Mouse (Mus musculus): ENCODE results near the gene Tor2a.
A peak's percentile ranks its signal among the peaks of the same experiment; 100 is the strongest.

Tor2a gene

DNA sequence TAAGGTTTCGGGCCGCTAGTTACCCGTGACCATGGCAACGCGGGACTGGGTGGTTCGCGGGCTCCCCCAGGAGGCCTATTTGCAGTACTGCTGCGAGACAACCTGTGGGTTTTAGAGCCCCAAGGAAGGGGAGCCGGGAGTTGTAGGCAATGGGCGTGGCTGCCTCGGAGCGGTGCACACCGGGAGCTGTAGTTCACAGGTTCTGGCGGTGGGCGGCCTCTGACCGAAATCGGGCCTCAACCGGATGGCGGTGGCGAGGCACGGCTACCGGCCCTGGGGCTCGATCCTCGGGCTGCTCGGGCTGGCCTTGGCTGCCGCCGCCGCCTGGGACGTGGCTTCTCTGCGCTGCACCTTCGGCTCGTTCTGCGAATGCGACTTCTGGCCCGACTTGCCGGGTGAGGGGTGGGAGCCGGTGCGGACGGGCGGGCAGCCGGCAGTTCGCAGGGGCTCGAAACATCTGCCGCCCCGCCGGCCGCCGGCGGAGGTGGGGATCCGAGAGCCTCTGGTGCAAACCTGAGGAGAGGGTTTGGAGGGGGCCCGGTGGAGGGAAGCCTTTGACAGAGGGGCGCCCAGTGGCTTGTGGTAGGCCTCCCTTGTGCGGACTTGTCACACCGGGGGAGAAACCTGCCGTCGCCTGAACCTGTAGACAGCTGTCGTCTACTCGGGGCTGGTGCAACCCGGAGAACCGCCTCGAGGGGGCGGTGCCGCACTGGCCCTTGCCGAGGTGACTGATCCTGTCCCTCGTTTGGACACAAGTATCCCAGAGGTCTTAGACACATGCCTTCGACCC, at the start of gene Tor2a:
Tor2a (plus strand) TSS at position 179 of the 790 bp plus-strand sequence.
- peak; percentile 98 for DNase-seq (ENCODE audit: low read depth, low spot score)

DNA sequence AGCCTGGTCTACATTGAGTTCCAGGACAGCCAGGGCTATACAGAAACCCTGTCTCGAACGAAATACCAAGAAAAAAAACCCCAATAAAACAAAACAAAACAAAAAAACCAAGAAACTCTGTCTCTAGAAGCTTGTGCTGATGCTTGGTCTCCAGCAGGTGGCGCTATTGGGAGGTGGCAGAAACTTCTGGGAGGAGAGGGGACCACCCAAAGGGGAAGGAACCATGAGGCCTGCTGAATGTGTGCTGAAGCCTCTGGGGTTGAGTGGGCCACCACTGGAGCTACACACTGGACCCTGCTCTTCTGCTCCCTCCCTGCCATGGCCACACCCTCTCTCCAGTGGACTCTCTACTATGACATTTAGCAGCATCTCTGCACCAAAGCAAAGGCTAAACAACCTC, 48.4 kb upstream of the Tor2a start:
- peak; percentile 89 for DNase-seq (ENCODE audit: low read depth, low spot score)

DNA sequence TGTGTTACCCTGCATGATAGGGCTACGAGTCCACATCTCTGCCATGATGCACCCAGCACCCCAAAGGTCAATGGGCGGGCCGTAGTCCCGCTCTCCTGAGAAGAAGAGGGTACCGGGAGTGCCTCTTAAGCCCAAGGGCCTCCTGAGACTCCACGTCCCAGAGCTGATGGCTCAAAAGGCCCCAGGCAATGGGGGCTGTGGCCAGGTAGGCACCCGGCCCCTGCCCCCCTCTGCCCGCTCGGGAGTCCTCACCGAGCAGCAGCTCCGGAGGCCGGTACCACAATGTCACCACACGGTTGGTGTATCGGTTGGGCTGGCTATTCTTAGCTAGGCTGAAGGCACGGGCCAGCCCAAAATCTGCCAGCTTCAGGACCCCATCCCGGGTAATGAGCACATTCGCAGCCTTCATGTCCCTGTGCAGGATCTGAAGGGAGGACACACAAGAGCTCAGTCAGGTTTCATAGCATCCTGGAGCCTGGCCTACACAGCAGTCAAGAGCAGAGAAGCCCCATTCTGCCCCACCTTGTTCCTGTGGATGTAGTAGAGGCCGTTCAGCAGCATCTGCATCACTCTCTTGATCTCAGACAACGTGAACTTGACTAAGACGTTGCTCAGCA, 47.4 kb upstream of the Tor2a start:
- no peak for DNase-seq (ENCODE audit: low read depth, low spot score)

GRCm38 (mm10) chr2:32710425-32710824, 46.6 kb upstream of the Tor2a start:
- no peak for DNase-seq (ENCODE audit: low read depth, low spot score)

DNA sequence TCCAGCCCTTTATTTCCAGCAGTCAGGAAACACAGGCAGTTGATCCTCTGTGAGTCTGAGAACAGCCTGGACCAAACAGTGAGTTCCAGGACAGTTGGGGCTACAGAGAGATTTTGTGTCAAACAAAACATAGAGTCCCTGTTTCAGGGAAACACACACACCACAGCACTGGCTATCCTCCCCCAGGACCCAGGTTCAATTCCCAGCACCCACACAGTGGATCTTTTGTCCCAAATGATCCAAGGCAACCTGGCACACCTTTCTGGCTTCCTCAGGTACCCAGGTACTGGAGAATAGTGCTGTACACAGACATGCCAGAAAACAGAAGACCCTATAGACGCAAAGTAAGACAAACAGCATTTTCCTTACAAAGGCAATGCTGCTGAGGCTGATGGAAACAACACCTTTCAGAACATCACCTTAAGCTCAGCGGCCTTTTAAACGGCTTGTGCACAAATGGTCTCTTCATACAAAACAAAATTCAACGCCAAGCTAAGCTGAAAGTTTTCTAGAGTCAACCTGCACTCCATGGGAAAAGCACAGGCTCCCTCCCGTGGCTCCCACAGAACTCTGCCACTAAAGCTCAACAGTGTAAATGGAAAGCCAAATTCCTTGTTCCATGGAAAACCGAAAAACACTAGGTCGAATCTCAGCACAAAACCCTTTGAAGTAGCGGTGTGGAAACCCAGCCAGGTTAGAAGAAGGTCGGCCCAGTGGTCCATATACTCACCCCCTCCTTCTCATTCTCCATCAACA, 45.6 kb upstream of the Tor2a start:
- no peak for DNase-seq (ENCODE audit: low read depth, low spot score)

DNA sequence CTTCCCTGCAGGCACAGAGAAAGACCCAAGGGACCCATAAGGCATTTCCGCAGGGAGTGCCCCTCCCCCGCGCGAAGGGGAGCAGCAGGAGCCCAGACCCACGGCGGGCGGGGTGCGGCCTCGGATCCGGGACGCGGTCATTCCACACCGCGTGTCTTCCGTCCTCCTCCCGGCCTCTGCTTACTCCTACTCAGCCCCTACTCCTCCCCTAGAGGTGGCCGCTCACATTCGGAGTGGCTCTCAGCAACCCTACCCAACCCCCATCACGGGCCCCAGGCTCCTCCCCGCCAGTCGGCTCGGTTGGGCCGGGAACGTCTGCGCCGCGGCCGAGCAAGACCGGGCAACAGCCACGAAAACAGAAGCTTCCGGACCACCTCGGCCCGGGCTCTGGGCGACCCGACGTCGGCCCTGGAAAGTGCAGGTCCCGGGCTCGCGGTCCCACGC, 44.9 kb upstream of the Tor2a start:
- peak; percentile 74 for DNase-seq (ENCODE audit: low read depth, low spot score)

DNA sequence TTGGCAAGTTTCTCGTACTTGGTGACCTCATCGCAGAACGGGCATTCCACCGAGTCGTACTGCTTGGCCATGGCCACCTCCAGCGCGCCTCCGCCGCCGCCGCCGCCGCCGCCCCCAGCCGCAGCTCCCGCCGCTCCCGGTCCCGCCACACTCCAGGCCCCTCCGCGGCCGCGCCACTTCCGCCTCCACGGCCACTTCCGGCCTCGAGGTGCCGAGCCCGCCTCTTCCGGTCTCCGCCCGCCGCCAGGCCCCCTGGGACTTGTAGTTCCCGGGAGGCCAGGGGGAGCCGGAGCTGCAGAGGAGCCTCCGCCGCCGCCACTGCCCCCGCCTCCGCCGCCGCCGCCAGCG, 44.5 kb upstream of the Tor2a start:
- DNase-seq (ENCODE audit: low read depth, low spot score): peak; percentile 91

DNA sequence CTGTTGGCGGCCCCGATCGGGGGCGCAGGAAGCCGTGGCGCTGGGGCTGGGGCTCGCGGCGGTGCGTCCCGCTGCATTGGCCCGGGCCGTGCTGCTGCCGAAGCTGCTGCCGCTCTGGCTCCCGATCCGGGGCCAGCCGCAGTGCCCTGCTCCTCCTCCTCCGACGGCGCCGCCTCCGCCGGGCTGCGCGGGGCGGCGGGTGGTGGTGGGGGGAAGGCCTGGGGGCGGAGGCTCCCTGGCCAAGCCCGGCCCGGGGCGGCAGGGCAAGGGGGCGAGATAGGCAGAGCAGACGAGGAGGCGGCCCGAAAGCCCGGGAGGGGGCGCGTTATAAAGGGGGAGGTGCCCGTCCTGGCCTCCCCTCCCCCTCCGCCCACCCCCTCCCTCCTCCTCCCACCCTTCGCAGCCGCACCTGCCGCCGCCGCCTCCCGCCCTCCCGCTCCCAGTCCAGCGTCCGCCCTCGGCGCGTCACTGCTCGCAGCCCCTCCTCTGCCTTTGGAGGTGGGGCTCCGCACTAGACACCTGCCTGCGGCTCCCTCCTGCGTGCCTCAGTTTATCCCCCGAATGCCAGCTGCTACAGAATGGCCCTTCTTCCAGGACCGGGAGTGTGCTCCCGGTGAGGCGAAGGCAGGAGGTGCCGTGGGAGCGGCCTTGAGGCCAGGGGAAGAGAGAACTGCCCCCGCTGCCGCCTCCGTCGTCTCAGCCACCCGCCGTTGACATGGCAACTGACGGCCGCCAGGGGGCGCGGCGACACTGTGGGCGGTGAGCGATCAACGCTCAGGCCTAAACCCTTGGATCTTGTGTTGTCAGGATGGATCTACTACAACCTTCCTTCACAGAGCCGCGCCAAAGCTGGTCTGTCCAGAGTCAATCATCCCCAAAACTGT, 43.9 kb upstream of the Tor2a start, which contains the start of gene Cdk9:
Cdk9 (minus strand) TSS at position 143 of the 884 bp plus-strand sequence.
- peak; percentile 92 for DNase-seq (ENCODE audit: low read depth, low spot score)

DNA sequence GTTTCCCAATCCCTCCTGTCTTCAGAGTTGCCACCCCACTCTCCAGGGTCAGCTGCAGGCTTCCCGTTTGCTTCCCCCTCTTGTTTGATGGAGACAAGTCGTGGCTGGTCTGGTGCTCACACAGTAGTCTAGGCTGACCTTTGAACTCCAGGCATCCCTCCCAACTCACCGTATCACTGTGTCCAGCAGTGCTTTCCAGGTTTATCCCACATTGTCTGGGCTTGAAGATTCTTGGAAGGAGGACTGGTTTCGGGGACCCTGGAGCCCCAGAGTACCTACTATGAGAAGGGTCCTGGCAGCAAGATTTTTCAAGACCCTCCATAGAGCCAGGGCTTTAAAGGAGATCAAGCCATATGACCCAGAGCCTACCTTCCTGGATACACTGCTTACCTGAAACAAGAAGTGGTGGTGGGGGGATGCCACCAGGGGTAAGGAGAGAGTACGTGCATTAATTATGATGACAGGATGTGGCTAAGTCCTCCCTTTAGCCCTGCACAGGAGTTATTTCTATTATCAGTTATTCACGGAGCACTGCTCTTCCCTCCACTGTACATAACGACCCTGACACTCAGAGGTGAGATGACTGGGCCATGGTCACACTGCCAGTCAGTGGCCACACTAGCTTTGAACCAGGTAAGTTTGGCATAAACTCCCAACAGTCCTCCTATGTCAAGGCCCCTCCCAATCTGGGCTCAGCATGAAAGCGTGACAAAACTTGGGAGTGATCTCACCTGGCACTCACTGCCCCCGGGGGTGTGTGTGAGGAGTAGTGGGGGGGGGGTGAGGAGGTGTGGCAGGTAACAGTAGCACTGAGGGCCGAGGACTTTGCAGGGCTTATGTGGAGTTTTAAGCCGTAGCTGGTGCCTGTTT, 42.7 kb upstream of the Tor2a start:
- no peak for DNase-seq (ENCODE audit: low read depth, low spot score)

GRCm38 (mm10) chr2:32714987-32715425, 42.0 kb upstream of the Tor2a start:
- DNase-seq (ENCODE audit: low read depth, low spot score): peak; percentile 75

GRCm38 (mm10) chr2:32718761-32719160, 38.3 kb upstream of the Tor2a start:
- no peak for DNase-seq (ENCODE audit: low read depth, low spot score)

DNA sequence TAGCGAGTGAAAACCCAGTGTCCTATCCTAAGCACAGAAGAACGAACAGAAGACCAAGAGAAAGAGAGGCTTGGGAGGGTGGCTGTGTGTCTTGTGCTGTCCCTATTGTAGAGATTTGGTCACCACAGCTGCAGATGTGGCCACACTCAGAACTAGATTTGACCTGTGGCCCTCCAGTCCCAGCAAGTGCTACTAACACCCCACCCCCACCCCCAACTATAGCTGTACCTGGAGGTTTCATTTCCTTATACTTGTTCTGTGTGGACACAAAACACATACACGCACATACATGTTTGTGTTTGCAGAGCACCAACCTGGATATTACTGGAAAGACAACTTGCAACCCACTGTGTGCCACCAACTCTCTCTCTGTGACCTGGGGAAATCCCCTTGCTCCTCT, 37.0 kb upstream of the Tor2a start:
- no peak for DNase-seq (ENCODE audit: low read depth, low spot score)

GRCm38 (mm10) chr2:32720681-32721229, 36.3 kb upstream of the Tor2a start, which contains the start of gene Sh2d3c:
Sh2d3c (plus strand) TSS chr2:32721055.
- DNase-seq (ENCODE audit: low read depth, low spot score): no peak

DNA sequence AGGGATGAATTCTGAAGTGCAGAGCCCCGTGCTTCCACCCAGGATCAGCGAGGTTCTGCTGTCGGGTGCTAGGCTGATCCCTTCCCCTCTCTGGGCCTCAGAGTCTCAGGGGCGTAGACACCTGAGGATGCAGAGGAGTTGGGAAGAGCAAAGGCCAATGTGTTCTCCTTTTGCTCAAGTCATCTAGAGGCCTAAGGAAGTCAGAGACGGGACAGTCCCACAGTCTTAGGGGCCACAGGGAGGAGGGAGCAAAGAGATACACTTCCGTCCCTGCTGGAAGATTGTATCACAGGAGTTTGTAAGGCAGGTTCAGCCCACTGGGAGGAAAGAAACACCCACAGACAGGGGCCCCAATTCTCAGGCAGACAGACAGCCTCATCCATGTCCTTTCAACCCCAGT, 35.0 kb upstream of the Tor2a start:
- DNase-seq (ENCODE audit: low read depth, low spot score): no peak

- no peak for DNase-seq (ENCODE audit: low read depth, low spot score)
Observed at GRCm38 (mm10) chr2:32722581-32722980, 34.5 kb upstream of the Tor2a start.

DNA sequence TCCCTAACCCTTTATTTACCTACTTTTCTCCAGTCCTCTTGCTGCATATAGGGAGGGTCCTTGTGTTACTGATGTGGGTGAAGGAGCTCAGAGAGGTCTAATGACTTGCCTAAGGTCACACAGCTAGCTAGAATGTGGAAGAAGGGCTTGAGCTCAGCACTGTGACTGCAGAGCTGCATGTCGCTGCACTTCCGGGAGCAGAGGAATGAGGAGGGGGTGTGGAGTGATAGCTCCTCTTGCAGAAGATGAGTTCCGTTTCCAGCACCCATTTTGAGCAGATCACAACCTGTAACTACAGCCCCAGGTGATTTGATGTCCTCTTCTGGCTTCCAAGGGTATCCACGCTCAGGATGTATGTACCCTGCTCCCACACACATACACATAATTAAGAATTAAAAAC, 32.9 kb upstream of the Tor2a start:
- no peak for DNase-seq (ENCODE audit: low read depth, low spot score)

DNA sequence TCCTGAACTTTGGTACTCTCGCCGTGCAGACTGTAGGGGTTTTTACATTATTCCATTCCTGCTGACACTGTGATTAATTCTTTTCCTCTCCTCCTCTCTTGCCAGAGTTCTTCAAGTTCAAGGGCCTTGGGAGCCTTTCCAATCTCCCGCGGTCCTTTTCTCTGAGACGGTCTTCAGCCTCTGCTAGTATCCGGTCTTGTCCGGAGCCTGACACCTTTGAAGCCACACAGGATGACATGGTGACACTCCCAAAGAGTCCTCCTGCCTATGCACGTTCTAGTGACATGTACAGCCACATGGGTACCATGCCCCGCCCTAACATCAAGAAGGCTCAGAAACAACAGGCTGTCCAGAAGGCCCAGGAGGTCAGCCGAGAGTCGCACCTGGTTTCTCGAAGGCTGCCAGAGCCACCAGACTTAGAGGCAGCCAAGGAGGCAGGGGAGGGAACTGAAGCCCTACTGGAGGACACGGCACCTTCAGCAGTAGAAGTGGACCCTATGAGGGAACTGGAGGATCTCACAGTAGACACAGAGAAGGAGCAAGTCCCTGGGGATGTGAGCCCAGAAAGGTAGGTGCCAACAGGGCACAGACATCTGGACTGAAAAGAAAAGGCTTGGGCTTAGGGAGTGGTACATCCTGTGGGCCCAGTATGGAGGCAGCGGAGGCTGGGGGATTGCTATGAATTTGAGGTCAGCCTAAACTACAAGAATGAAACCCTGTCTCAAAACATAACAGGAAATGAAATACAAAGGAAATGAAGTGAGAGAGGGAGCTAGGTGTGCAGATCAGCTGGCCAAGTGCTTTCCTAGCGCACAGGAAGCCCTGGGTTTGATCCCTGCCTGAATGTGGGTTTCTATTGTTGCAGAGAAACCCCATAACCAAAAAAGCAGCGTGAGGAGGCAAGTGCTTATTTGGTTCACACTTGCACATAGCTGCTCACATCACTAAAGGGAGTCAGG, 31.9 kb upstream of the Tor2a start:
- DNase-seq (ENCODE audit: low read depth, low spot score): no peak

DNA sequence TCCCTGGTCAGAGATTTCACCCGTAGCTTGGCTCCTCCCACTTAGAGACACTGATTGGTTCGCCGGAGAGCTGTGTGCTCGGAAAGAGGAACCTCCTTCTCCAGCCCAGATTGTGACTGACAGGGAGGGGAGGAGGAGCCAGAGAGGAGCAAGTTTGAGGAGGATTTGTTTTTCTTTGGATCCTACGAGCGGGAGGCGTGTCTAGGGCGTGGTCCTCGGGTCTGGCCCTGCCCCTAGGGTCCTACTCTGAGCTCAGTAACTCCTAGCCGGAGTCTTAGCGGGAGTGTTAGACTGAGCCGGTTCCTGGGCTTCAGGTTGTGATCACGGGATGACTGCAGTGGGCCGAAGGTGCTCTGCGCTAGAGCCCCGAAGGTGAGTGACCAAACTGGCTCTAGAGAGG, 29.6 kb upstream of the Tor2a start:
- peak; percentile 100 for DNase-seq (ENCODE audit: low read depth, low spot score)

DNA sequence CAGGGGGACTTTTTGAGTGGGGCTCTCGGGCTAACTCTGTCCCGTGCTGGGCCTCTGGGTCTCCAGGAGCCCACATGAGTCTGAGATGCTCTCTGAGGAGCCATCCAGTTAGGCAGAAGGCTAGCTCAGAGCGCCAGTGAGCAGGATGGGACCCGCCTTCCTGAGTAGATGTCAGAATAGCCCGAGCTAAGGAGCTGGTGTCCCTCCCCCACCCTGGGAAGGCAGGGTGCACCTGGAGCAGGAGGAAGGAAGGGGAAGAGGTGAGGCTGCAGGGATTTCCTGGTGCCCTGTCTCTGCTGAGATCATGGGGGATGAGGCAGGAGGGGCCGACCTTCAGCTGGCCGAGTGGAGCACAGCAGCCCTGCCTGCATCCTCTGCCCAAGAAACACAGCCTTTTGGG, 28.6 kb upstream of the Tor2a start:
- DNase-seq (ENCODE audit: low read depth, low spot score): no peak
